ENCODE assay signal across 18 mouse cellular contexts in genomic region chr4:124298667-124299437, GRCm38 (mm10).
DNase-seq lines count a peak whose midpoint lies in the region; ATAC-seq lines count a peak whose summit lies in the region.
"Had no signal": no experiment of that assay in that cellular context is flagged by ENCODE, and none has a peak within 500 bp of the region (broad histone marks: within the 10 kb centered on the region; RNA-seq: fewer than 3 reads in every experiment).

No protein-coding gene starts in this region.

- H3K4me2 ChIP-seq in forebrain, embryonic 16.5 days (ENCODE audit: low read length): no peak overlapping the region
- no peak overlapping the region for H3K4me2 ChIP-seq in midbrain, embryonic 11.5 days
- H3K4me2 ChIP-seq in midbrain, embryonic 16.5 days (ENCODE audit: low read length): no peak overlapping the region
- no peak overlapping the region for H3K4me2 ChIP-seq in embryonic facial prominence, embryonic 14.5 days (ENCODE audit: low read depth, low read length)
- H3K4me2 ChIP-seq in heart, embryonic 12.5 days: no peak overlapping the region
- H3K4me2 ChIP-seq: embryonic facial prominence, embryonic 13.5 days; intestine, embryonic 15.5 days; limb, embryonic 15.5 days had no signal

- H3K4me1 ChIP-seq in forebrain, embryonic 10.5 days: peaks cover 34% of the 10 kb centered on the region
- no peaks in the 10 kb centered on the region; the same call in 1 of the 2 replicates for H3K4me1 ChIP-seq in forebrain, embryonic 16.5 days (replicated peaks; ENCODE audit: control insufficient read depth, insufficient read depth, low read length)
- peaks cover 10% of the 10 kb centered on the region for H3K4me1 ChIP-seq in midbrain, embryonic 11.5 days (ENCODE audit: control insufficient read depth, insufficient read depth, low read length)
- no peaks in the 10 kb centered on the region for H3K4me1 ChIP-seq in midbrain, embryonic 16.5 days (ENCODE audit: control insufficient read depth, insufficient read depth, low read length)
- no peaks in the 10 kb centered on the region for H3K4me1 ChIP-seq in embryonic facial prominence, embryonic 14.5 days (ENCODE audit: control insufficient read depth, insufficient read depth, low read length)
- no peaks in the 10 kb centered on the region for H3K4me1 ChIP-seq in heart, embryonic 12.5 days (replicated peaks)
- H3K4me1 ChIP-seq: intestine, embryonic 15.5 days; limb, embryonic 15.5 days had no signal

- WGBS in forebrain, embryonic 10.5 days: 17% methylated on average over 10 of the region's 10 CpGs
- 27% methylated on average over 10 of the region's 10 CpGs for WGBS in forebrain, embryonic 16.5 days
- WGBS in midbrain, embryonic 11.5 days: 36% methylated on average over 10 of the region's 10 CpGs
- WGBS in midbrain, embryonic 16.5 days: 23% methylated on average over 10 of the region's 10 CpGs
- WGBS in embryonic facial prominence, embryonic 14.5 days: 25% methylated on average over 10 of the region's 10 CpGs
- 64% methylated on average over 10 of the region's 10 CpGs for WGBS in heart, embryonic 12.5 days

- 0 out of 2 replicates have a peak overlapping the region, but pooled peaks have one; percentile 20 for H3K27ac ChIP-seq in forebrain, embryonic 10.5 days
- no peak overlapping the region for H3K27ac ChIP-seq in forebrain, embryonic 16.5 days (ENCODE audit: low read length)
- no peak overlapping the region for H3K27ac ChIP-seq in midbrain, embryonic 11.5 days (ENCODE audit: low read depth, low read length)
- no peak overlapping the region for H3K27ac ChIP-seq in midbrain, embryonic 16.5 days (ENCODE audit: low read length)
- H3K27ac ChIP-seq in embryonic facial prominence, embryonic 14.5 days (replicated peaks; ENCODE audit: low read depth, low read length): no peak overlapping the region
- H3K27ac ChIP-seq in heart, embryonic 12.5 days (ENCODE audit: poor library complexity, severe bottlenecking): no peak overlapping the region
- H3K27ac ChIP-seq: embryonic facial prominence, embryonic 13.5 days; intestine, embryonic 15.5 days; kidney, postnatal 0 days; layer of hippocampus, adult 2 months; limb, embryonic 15.5 days; macrophage had no signal

- DNase-seq in forebrain, embryonic 10.5 days (ENCODE audit: extremely low spot score, low spot score): peak; percentile 46
- no peak for DNase-seq in midbrain, embryonic 11.5 days (ENCODE audit: low spot score, missing footprints)
- DNase-seq in embryonic facial prominence, embryonic 14.5 days (ENCODE audit: low spot score): peak; percentile 32
- peak; percentile 78 for DNase-seq in retina, embryonic 14.5 days (ENCODE audit: low spot score)
- DNase-seq in gastrocnemius, postnatal 10 days: no peak
- DNase-seq: adrenal gland, postnatal 14 days; cerebellum, adult 9-11 months; lung, adult 18-20 months; thymus, postnatal 14 days had no signal

- H3K9ac ChIP-seq in forebrain, embryonic 16.5 days (replicated peaks; ENCODE audit: low read depth, low read length): no peak overlapping the region
- no peak overlapping the region for H3K9ac ChIP-seq in midbrain, embryonic 11.5 days (ENCODE audit: low read length)
- no peak overlapping the region for H3K9ac ChIP-seq in midbrain, embryonic 16.5 days (ENCODE audit: low read depth, low read length)
- no peak overlapping the region for H3K9ac ChIP-seq in embryonic facial prominence, embryonic 14.5 days (ENCODE audit: low read depth, low read length)
- no peak overlapping the region for H3K9ac ChIP-seq in heart, embryonic 12.5 days
- H3K9ac ChIP-seq: embryonic facial prominence, embryonic 13.5 days; intestine, embryonic 15.5 days; limb, embryonic 15.5 days had no signal

- H3K27me3 ChIP-seq in forebrain, embryonic 10.5 days (ENCODE audit: poor library complexity, severe bottlenecking): peaks cover 100% of the 10 kb centered on the region
- H3K27me3 ChIP-seq in forebrain, embryonic 16.5 days (replicated peaks; ENCODE audit: control insufficient read depth, insufficient read depth, low read length): no peaks in the 10 kb centered on the region
- H3K27me3 ChIP-seq in midbrain, embryonic 11.5 days (ENCODE audit: control insufficient read depth, insufficient read depth, low read length): peaks cover 3% of the 10 kb centered on the region; the same call in 1 of the 2 replicates
- H3K27me3 ChIP-seq in midbrain, embryonic 16.5 days (ENCODE audit: control insufficient read depth, insufficient read depth, low read depth, low read length): no peaks in the 10 kb centered on the region
- H3K27me3 ChIP-seq in embryonic facial prominence, embryonic 14.5 days (replicated peaks; ENCODE audit: control insufficient read depth, insufficient read depth, low read length): no peaks in the 10 kb centered on the region
- 0 out of 2 replicates have a peak, but pooled peaks cover 9% of the 10 kb centered on the region for H3K27me3 ChIP-seq in heart, embryonic 12.5 days (replicated peaks)
- H3K27me3 ChIP-seq: intestine, embryonic 15.5 days had no signal

- no peak for ATAC-seq in forebrain, embryonic 16.5 days
- ATAC-seq in midbrain, embryonic 11.5 days (ENCODE audit: low FRiP score): peak; percentile 61
- no peak for ATAC-seq in midbrain, embryonic 16.5 days
- ATAC-seq in embryonic facial prominence, embryonic 14.5 days (ENCODE audit: low read depth): peak; percentile 50; the same call in 1 of the 2 replicates
- no peak for ATAC-seq in heart, embryonic 12.5 days (ENCODE audit: insufficient number of reproducible peaks, low FRiP score)
- ATAC-seq: intestine, embryonic 15.5 days had no signal

- no peak overlapping the region for H3K4me3 ChIP-seq in forebrain, embryonic 10.5 days
- H3K4me3 ChIP-seq in forebrain, embryonic 16.5 days (replicated peaks; ENCODE audit: low read length): no peak overlapping the region
- no peak overlapping the region for H3K4me3 ChIP-seq in midbrain, embryonic 11.5 days (ENCODE audit: low read depth, low read length)
- H3K4me3 ChIP-seq in midbrain, embryonic 16.5 days (ENCODE audit: low read depth, low read length): no peak overlapping the region
- H3K4me3 ChIP-seq in embryonic facial prominence, embryonic 14.5 days (ENCODE audit: low read depth, low read length): no peak overlapping the region
- H3K4me3 ChIP-seq in heart, embryonic 12.5 days: no peak overlapping the region
- H3K4me3 ChIP-seq: embryonic facial prominence, embryonic 13.5 days; intestine, embryonic 15.5 days; layer of hippocampus, adult 2 months; limb, embryonic 15.5 days had no signal

- H3K9me3 ChIP-seq in forebrain, embryonic 10.5 days: no peaks in the 10 kb centered on the region
- no peaks in the 10 kb centered on the region for H3K9me3 ChIP-seq in forebrain, embryonic 16.5 days (ENCODE audit: control insufficient read depth, low read length)
- H3K9me3 ChIP-seq in midbrain, embryonic 11.5 days (ENCODE audit: control insufficient read depth, low read length): no peaks in the 10 kb centered on the region
- H3K9me3 ChIP-seq in midbrain, embryonic 16.5 days (replicated peaks; ENCODE audit: control insufficient read depth, low read length, poor library complexity, severe bottlenecking): no peaks in the 10 kb centered on the region
- H3K9me3 ChIP-seq in embryonic facial prominence, embryonic 14.5 days (ENCODE audit: control insufficient read depth, low read length): no peaks in the 10 kb centered on the region
- H3K9me3 ChIP-seq in heart, embryonic 12.5 days (replicated peaks): no peaks in the 10 kb centered on the region
- H3K9me3 ChIP-seq: embryonic facial prominence, embryonic 13.5 days; intestine, embryonic 15.5 days; limb, embryonic 15.5 days had no signal

- no peaks in the 10 kb centered on the region for H3K36me3 ChIP-seq in forebrain, embryonic 10.5 days (replicated peaks)
- no peaks in the 10 kb centered on the region for H3K36me3 ChIP-seq in forebrain, embryonic 16.5 days (ENCODE audit: control insufficient read depth, insufficient read depth)
- H3K36me3 ChIP-seq in midbrain, embryonic 11.5 days (ENCODE audit: control insufficient read depth, insufficient read depth, low read length): no peaks in the 10 kb centered on the region
- no peaks in the 10 kb centered on the region for H3K36me3 ChIP-seq in midbrain, embryonic 16.5 days (ENCODE audit: control insufficient read depth, insufficient read depth, low read length)
- no peaks in the 10 kb centered on the region for H3K36me3 ChIP-seq in embryonic facial prominence, embryonic 14.5 days (ENCODE audit: control insufficient read depth, insufficient read depth, low read length)
- no peaks in the 10 kb centered on the region for H3K36me3 ChIP-seq in heart, embryonic 12.5 days
- H3K36me3 ChIP-seq: embryonic facial prominence, embryonic 13.5 days; intestine, embryonic 15.5 days; limb, embryonic 15.5 days had no signal

Comparison
In these comparisons a context has a peak if more than half of its experiments do, and no peak if none do; other contexts are left out.
1. ATAC-seq: peak in midbrain, embryonic 11.5 days (single experiment) and embryonic facial prominence, embryonic 14.5 days (single experiment); none in forebrain, embryonic 16.5 days (single experiment), midbrain, embryonic 16.5 days (single experiment) and heart, embryonic 12.5 days (single experiment).
2. DNase-seq: peak in forebrain, embryonic 10.5 days (single experiment), embryonic facial prominence, embryonic 14.5 days (single experiment) and retina, embryonic 14.5 days (single experiment); none in midbrain, embryonic 11.5 days (single experiment) and gastrocnemius, postnatal 10 days (single experiment).